In the genomic region with DNA sequence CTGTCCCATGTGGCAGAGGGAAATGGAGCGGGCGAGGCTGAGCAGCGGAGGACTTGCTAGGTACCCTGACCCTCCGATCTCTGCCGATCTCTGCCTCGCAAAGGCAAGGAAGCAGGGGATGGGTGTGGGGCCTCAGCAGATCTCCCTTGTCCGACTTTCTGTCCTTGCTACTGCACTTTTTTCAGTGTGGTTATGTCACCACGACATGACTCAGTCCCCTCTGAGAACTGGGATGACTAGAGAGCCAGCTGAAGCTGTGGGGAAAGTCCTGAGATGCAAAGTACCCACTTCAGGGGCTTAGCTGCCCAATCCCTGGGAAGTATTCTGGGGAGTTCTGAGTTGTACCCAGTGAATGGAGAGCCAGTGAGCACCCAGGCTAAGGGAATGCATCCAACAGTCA, we compare ENCODE assay signal across 12 mouse cellular contexts. TPM values are rescaled to one million over a fixed set of nuclear protein-coding genes. Genes with fewer than 3 reads are reported as not detected.
DNase-seq lines count a peak whose midpoint lies in the region; ATAC-seq lines count a peak whose summit lies in the region.
"Had no signal": no experiment of that assay in that cellular context is flagged by ENCODE, and none has a peak within 500 bp of the region (broad histone marks: within the 10 kb centered on the region; RNA-seq: fewer than 3 reads in every experiment).

No protein-coding gene starts in this region.

- ATAC-seq in midbrain, embryonic 14.5 days (ENCODE audit: low FRiP score, low TSS enrichment) = no peak
- ATAC-seq in midbrain, embryonic 16.5 days = no peak; the same call in 1 of the 2 replicates
- no peak for ATAC-seq in hindbrain, embryonic 16.5 days

- H3K27ac ChIP-seq in midbrain, embryonic 14.5 days (replicated peaks; ENCODE audit: low read depth, low read length) = 0 out of 2 replicates have a peak overlapping the region, but pooled peaks have one; percentile 1
- no peak overlapping the region for H3K27ac ChIP-seq in midbrain, embryonic 16.5 days (ENCODE audit: low read length)
- H3K27ac ChIP-seq in forebrain, embryonic 10.5 days = peak overlapping the region; percentile 79
- H3K27ac ChIP-seq in hindbrain, embryonic 16.5 days (ENCODE audit: low read depth, low read length) = peak overlapping the region; percentile 72; the same call in 1 of the 2 replicates
- H3K27ac ChIP-seq: lung, embryonic 15.5 days had no signal

- no peak overlapping the region for H3K4me3 ChIP-seq in midbrain, embryonic 14.5 days (replicated peaks; ENCODE audit: low read depth, low read length)
- H3K4me3 ChIP-seq in midbrain, embryonic 16.5 days (ENCODE audit: low read depth, low read length) = no peak overlapping the region
- H3K4me3 ChIP-seq in forebrain, embryonic 10.5 days = no peak overlapping the region
- H3K4me3 ChIP-seq in hindbrain, embryonic 16.5 days (ENCODE audit: low read length) = no peak overlapping the region
- H3K4me3 ChIP-seq: lung, embryonic 15.5 days had no signal

- no peaks in the 10 kb centered on the region for H3K36me3 ChIP-seq in midbrain, embryonic 14.5 days (ENCODE audit: control insufficient read depth, insufficient read depth, low read length)
- H3K36me3 ChIP-seq in midbrain, embryonic 16.5 days (ENCODE audit: control insufficient read depth, insufficient read depth, low read length) = no peaks in the 10 kb centered on the region
- H3K36me3 ChIP-seq in forebrain, embryonic 10.5 days (replicated peaks) = no peaks in the 10 kb centered on the region
- H3K36me3 ChIP-seq in hindbrain, embryonic 16.5 days (ENCODE audit: control insufficient read depth, insufficient read depth, low read length) = no peaks in the 10 kb centered on the region
- H3K36me3 ChIP-seq: G1E; lung, embryonic 15.5 days had no signal

- DNase-seq in midbrain, embryonic 14.5 days = no peak
- no peak for DNase-seq in forebrain, embryonic 10.5 days (ENCODE audit: extremely low spot score, low spot score)
- no peak for DNase-seq in kidney, adult 18-20 months
- no peak for DNase-seq in urinary bladder, postnatal 4 days (ENCODE audit: low spot score in 2 of 2)
- no peak for DNase-seq in thymus, postnatal 4 days
- DNase-seq: kidney, adult 2 months; thymus, postnatal 14 days had no signal

- no peak overlapping the region for H3K4me2 ChIP-seq in midbrain, embryonic 14.5 days (ENCODE audit: low read length)
- H3K4me2 ChIP-seq in midbrain, embryonic 16.5 days (ENCODE audit: low read length) = no peak overlapping the region
- H3K4me2 ChIP-seq in hindbrain, embryonic 16.5 days (ENCODE audit: low read length) = no peak overlapping the region
- H3K4me2 ChIP-seq: lung, embryonic 15.5 days had no signal

- no peak overlapping the region for H3K9ac ChIP-seq in midbrain, embryonic 14.5 days (replicated peaks; ENCODE audit: low read length)
- no peak overlapping the region for H3K9ac ChIP-seq in midbrain, embryonic 16.5 days (ENCODE audit: low read depth, low read length)
- no peak overlapping the region; the same call in 1 of the 2 replicates for H3K9ac ChIP-seq in hindbrain, embryonic 16.5 days (ENCODE audit: low read depth, low read length)
- H3K9ac ChIP-seq: lung, embryonic 15.5 days had no signal

- H3K27me3 ChIP-seq in midbrain, embryonic 14.5 days (ENCODE audit: control insufficient read depth, insufficient read depth, low read length) = no peaks in the 10 kb centered on the region
- no peaks in the 10 kb centered on the region for H3K27me3 ChIP-seq in midbrain, embryonic 16.5 days (ENCODE audit: control insufficient read depth, insufficient read depth, low read depth, low read length)
- H3K27me3 ChIP-seq in forebrain, embryonic 10.5 days (ENCODE audit: poor library complexity, severe bottlenecking) = 0 out of 2 replicates have a peak, but pooled peaks cover 4% of the 10 kb centered on the region
- H3K27me3 ChIP-seq in hindbrain, embryonic 16.5 days (replicated peaks; ENCODE audit: control insufficient read depth, insufficient read depth, low read length) = no peaks in the 10 kb centered on the region
- H3K27me3 ChIP-seq: lung, embryonic 15.5 days had no signal

- WGBS in midbrain, embryonic 14.5 days = 72% methylated on average over 8 of the region's 8 CpGs
- WGBS in midbrain, embryonic 16.5 days = 73% methylated on average over 8 of the region's 8 CpGs
- 69% methylated on average over 8 of the region's 8 CpGs for WGBS in forebrain, embryonic 10.5 days
- 70% methylated on average over 8 of the region's 8 CpGs for WGBS in hindbrain, embryonic 16.5 days

- no peaks in the 10 kb centered on the region for H3K9me3 ChIP-seq in midbrain, embryonic 14.5 days (ENCODE audit: control insufficient read depth, low read length)
- no peaks in the 10 kb centered on the region for H3K9me3 ChIP-seq in midbrain, embryonic 16.5 days (replicated peaks; ENCODE audit: control insufficient read depth, low read length, poor library complexity, severe bottlenecking)
- no peaks in the 10 kb centered on the region for H3K9me3 ChIP-seq in forebrain, embryonic 10.5 days
- H3K9me3 ChIP-seq in hindbrain, embryonic 16.5 days (ENCODE audit: control insufficient read depth, low read length) = no peaks in the 10 kb centered on the region
- H3K9me3 ChIP-seq: G1E; lung, embryonic 15.5 days had no signal

- peaks cover 4% of the 10 kb centered on the region; the same call in 1 of the 2 replicates for H3K4me1 ChIP-seq in midbrain, embryonic 14.5 days (ENCODE audit: control insufficient read depth, insufficient read depth, low read length)
- H3K4me1 ChIP-seq in midbrain, embryonic 16.5 days (ENCODE audit: control insufficient read depth, insufficient read depth, low read length) = peaks cover 3% of the 10 kb centered on the region
- H3K4me1 ChIP-seq in forebrain, embryonic 10.5 days = peaks cover 34% of the 10 kb centered on the region
- peaks cover 6% of the 10 kb centered on the region for H3K4me1 ChIP-seq in hindbrain, embryonic 16.5 days (ENCODE audit: control insufficient read depth, insufficient read depth, low read depth, low read length)

RNA-seq across cellular contexts. Expression of gene Rlbp1, which starts 0.3 kb away (rescaled TPM):
- 9.2 TPM in 2 replicates for polyA plus RNA-seq in midbrain, embryonic 14.5 days (2014; fragmentation: Nextera tagmentation; extraction: Ambion mirVana)
- polyA plus RNA-seq in midbrain, embryonic 16.5 days (2015; fragmentation: Nextera tagmentation; extraction: Ambion mirVana) = 15.0 and 17.1 TPM in 2 replicates
- polyA plus RNA-seq in forebrain, embryonic 10.5 days (2016; fragmentation: Nextera tagmentation; extraction: Ambion mirVana) = 1.2 and 1.8 TPM in 2 replicates
- polyA plus RNA-seq in hindbrain, embryonic 16.5 days (2015; fragmentation: Nextera tagmentation; extraction: Ambion mirVana) = 28.2 and 29.2 TPM in 2 replicates
- polyA plus RNA-seq: G1E; heart, postnatal 0 days had no signal

RNA-seq across cellular contexts. Expression of gene Fanci, which starts 4.6 kb away (rescaled TPM):
- polyA plus RNA-seq in midbrain, embryonic 14.5 days (2014; fragmentation: Nextera tagmentation; extraction: Ambion mirVana) = 1.6 and 3.1 TPM in 2 replicates
- 1.7 and 1.9 TPM in 2 replicates for polyA plus RNA-seq in midbrain, embryonic 16.5 days (2015; fragmentation: Nextera tagmentation; extraction: Ambion mirVana)
- polyA plus RNA-seq in forebrain, embryonic 10.5 days (2016; fragmentation: Nextera tagmentation; extraction: Ambion mirVana) = 24.4 and 25.5 TPM in 2 replicates
- polyA plus RNA-seq in hindbrain, embryonic 16.5 days (2015; fragmentation: Nextera tagmentation; extraction: Ambion mirVana) = 2.4 and 2.7 TPM in 2 replicates
